Mouse (Mus musculus): ENCODE measurements at regions not wholly inside any gene's neighbourhood (a gene's known extent, or its start where the extent isn't known, plus 50 kb on each side); places are given as distances from the start of the nearest gene placed in this dataset.

DNA sequence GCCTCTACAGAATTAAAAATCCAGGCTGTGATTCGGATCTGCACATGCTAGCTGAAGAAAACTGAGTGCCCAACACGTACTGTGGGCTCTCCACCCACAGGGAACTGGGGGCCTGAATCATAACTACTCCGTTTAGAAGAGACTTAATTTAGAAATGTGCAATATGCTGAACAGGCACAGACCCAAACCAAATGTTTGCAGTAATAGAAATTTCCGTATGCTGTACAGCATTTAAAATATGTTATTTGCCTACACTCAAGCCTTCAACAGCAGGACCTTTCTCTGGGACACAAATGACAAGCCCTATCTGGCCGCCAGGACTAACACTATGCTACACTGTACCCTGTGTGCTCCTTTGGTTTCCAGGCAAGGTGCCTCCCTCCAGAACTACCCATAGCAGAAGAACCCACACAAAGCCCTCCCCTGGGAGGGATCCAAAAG lies 483.1 kb upstream of the Sox9 start:
- DNase-seq (ENCODE audit: extremely low read depth, low read depth, low spot score), result no peak
- H3K27me3 ChIP-seq (ENCODE audit: control insufficient read depth, insufficient read depth, low read length), result no peaks in the 10 kb centered on the region
- H3K79me2 ChIP-seq (ENCODE audit: control insufficient read depth, insufficient read depth, low read length), result no peaks in the 10 kb centered on the region
- no peaks in the 10 kb centered on the region for H3K36me3 ChIP-seq (ENCODE audit: control insufficient read depth, insufficient read depth, low read length)
- H3K4me1 ChIP-seq (ENCODE audit: control insufficient read depth, insufficient read depth, low read length), result no peaks in the 10 kb centered on the region; the same call in 1 of the 2 replicates
- TF ChIP-seq CTCF (IDR thresholded peaks at IDR 0.05; ENCODE audit: low read depth, low read length) (no peak), POLR2A (IDR thresholded peaks at IDR 0.05; ENCODE audit: extremely low read depth, insufficient read depth, low read length) (no peak)
- 74% methylated on average over 5 of the region's 5 CpGs for WGBS
- no peak overlapping the region for H3K9ac ChIP-seq (ENCODE audit: low read depth, low read length)
- H3K27ac ChIP-seq (replicated peaks; ENCODE audit: insufficient read depth, low read depth, low read length), result no peak overlapping the region
- H3K4me3 ChIP-seq (ENCODE audit: insufficient read depth, low read depth, low read length), result no peak overlapping the region

DNA sequence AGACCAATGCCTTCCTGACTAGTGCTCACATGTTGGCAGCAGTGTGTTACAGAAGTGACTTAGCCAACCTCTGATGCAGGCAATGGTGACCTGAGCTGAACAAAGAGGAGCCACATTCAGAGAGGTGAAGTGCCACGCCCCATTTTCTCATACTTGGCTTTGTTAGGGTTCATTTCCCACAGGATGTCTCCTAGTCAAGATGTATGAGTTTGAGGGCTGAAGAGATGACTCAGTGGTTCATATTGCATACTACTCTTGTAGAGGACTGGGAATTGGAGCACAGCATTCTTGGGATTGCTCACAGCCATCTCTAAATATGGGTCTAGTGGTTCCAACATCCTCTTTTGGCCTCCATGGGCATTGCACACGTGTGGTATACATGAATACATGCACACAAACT lies 478.9 kb upstream of the Sox9 start:
- no peak overlapping the region for H3K9ac ChIP-seq (ENCODE audit: low read depth, low read length)
- no peaks in the 10 kb centered on the region for H3K27me3 ChIP-seq (ENCODE audit: control insufficient read depth, insufficient read depth, low read length)
- 54% methylated on average over 2 of the region's 2 CpGs for WGBS
- H3K4me3 ChIP-seq (ENCODE audit: insufficient read depth, low read depth, low read length), result no peak overlapping the region
- no peak overlapping the region for H3K27ac ChIP-seq (replicated peaks; ENCODE audit: insufficient read depth, low read depth, low read length)
- H3K4me1 ChIP-seq (ENCODE audit: control insufficient read depth, insufficient read depth, low read length), result no peaks in the 10 kb centered on the region
- no peaks in the 10 kb centered on the region for H3K79me2 ChIP-seq (ENCODE audit: control insufficient read depth, insufficient read depth, low read length)
- no peaks in the 10 kb centered on the region for H3K36me3 ChIP-seq (ENCODE audit: control insufficient read depth, insufficient read depth, low read length)
- no peak for DNase-seq (ENCODE audit: extremely low read depth, low read depth, low spot score)
- TF ChIP-seq CTCF (IDR thresholded peaks at IDR 0.05; ENCODE audit: low read depth, low read length) (no peak), POLR2A (IDR thresholded peaks at IDR 0.05; ENCODE audit: extremely low read depth, insufficient read depth, low read length) (no peak)

DNA sequence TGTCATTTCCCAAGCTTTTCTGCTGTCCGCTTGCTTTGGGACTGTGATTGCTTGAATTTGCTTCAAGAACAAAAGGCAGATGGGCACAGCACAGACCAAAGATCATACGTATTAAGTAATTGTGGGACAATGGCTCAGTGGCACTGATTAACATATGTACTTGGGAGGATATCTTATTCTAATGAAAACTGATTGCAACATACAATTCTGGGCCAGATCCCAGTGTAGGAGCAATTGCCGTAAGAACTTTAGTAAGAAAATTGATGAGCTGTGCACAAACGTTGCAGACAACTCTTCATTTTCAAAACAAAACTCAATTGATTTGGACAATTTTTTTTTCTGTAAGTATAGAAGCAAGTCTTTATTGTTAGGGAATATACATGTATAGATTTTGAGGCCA lies 456.2 kb upstream of the Sox9 start:
- 66% methylated on average over 4 of the region's 4 CpGs for WGBS
- Histone ChIP-seq H3K9ac (ENCODE audit: low read depth, low read length) (no peak overlapping the region), H3K36me3 (ENCODE audit: control insufficient read depth, insufficient read depth, low read length) (no peaks in the 10 kb centered on the region), H3K27ac (replicated peaks; ENCODE audit: insufficient read depth, low read depth, low read length) (no peak overlapping the region), H3K4me1 (ENCODE audit: control insufficient read depth, insufficient read depth, low read length) (no peaks in the 10 kb centered on the region), H3K79me2 (ENCODE audit: control insufficient read depth, insufficient read depth, low read length) (no peaks in the 10 kb centered on the region), H3K27me3 (ENCODE audit: control insufficient read depth, insufficient read depth, low read length) (no peaks in the 10 kb centered on the region), H3K4me3 (ENCODE audit: insufficient read depth, low read depth, low read length) (no peak overlapping the region)
- DNase-seq (ENCODE audit: extremely low read depth, low read depth, low spot score), result no peak
- no peak for TF ChIP-seq CTCF (IDR thresholded peaks at IDR 0.05; ENCODE audit: low read depth, low read length)
- no peak for TF ChIP-seq POLR2A (IDR thresholded peaks at IDR 0.05; ENCODE audit: extremely low read depth, insufficient read depth, low read length)

DNA sequence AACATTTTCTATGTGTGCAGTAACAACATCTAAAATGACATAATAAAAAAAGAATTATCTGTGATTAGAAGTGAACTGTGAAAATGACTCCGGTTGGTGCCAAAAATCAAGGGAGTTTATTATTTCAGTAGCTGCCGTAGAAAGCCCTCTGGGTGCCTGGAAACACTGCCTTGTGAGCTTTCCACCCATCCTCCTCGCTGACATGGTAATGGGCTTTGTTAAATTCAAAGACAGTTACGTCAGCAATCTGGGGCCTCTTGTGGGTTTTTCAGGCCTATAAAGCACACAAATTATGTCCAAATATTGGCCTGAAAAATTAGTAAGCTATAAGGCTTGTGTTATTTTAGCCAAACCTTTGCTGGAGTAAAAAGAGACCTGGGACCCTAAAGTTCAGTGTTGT lies 454.4 kb upstream of the Sox9 start:
- H3K79me2 ChIP-seq (ENCODE audit: control insufficient read depth, insufficient read depth, low read length), result no peaks in the 10 kb centered on the region
- WGBS, result 83% methylated on average over 4 of the region's 4 CpGs
- DNase-seq (ENCODE audit: extremely low read depth, low read depth, low spot score), result no peak

DNA sequence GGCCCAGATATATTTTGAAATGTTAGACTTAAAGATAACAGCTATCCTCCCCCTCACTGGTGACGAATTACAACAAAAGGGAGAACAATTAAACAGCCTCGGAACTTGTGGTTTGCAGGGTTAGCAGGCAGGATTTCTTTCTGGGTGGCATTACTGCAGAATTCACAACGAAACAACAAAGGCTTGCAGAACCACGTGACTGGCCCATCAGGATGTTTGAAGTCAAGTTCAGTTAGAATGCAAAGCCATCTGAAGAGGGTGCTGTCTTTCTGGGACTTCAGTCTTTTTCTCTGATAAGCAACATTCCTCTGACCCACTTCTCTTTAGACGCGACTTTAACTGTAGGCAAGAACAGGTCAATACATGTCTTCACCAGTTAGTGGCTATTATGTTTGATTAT lies 436.9 kb upstream of the Sox9 start:
- WGBS, result 47% methylated on average over 6 of the region's 6 CpGs
- H3K27ac ChIP-seq (replicated peaks; ENCODE audit: insufficient read depth, low read depth, low read length), result no peak overlapping the region
- H3K27me3 ChIP-seq (ENCODE audit: control insufficient read depth, insufficient read depth, low read length), result no peaks in the 10 kb centered on the region
- no peak overlapping the region for H3K9ac ChIP-seq (ENCODE audit: low read depth, low read length)
- no peaks in the 10 kb centered on the region for H3K79me2 ChIP-seq (ENCODE audit: control insufficient read depth, insufficient read depth, low read length)
- no peak overlapping the region for H3K4me3 ChIP-seq (ENCODE audit: insufficient read depth, low read depth, low read length)
- DNase-seq (ENCODE audit: extremely low read depth, low read depth, low spot score), result no peak
- H3K36me3 ChIP-seq (ENCODE audit: control insufficient read depth, insufficient read depth, low read length), result no peaks in the 10 kb centered on the region
- H3K4me1 ChIP-seq (ENCODE audit: control insufficient read depth, insufficient read depth, low read length), result no peaks in the 10 kb centered on the region
- no peak for TF ChIP-seq CTCF (IDR thresholded peaks at IDR 0.05; ENCODE audit: low read depth, low read length)
- TF ChIP-seq POLR2A (IDR thresholded peaks at IDR 0.05; ENCODE audit: extremely low read depth, insufficient read depth, low read length), result no peak

More for the DNA sequence above, 454.4 kb upstream of the Sox9 start:
- H3K4me3 ChIP-seq (ENCODE audit: insufficient read depth, low read depth, low read length), result no peak overlapping the region
- H3K9ac ChIP-seq (ENCODE audit: low read depth, low read length), result no peak overlapping the region
- H3K27ac ChIP-seq (replicated peaks; ENCODE audit: insufficient read depth, low read depth, low read length), result no peak overlapping the region
- no peaks in the 10 kb centered on the region for H3K4me1 ChIP-seq (ENCODE audit: control insufficient read depth, insufficient read depth, low read length)
- H3K27me3 ChIP-seq (ENCODE audit: control insufficient read depth, insufficient read depth, low read length), result no peaks in the 10 kb centered on the region
- no peaks in the 10 kb centered on the region for H3K36me3 ChIP-seq (ENCODE audit: control insufficient read depth, insufficient read depth, low read length)
- no peak for TF ChIP-seq POLR2A (IDR thresholded peaks at IDR 0.05; ENCODE audit: extremely low read depth, insufficient read depth, low read length)
- TF ChIP-seq CTCF (IDR thresholded peaks at IDR 0.05; ENCODE audit: low read depth, low read length), result no peak

DNA sequence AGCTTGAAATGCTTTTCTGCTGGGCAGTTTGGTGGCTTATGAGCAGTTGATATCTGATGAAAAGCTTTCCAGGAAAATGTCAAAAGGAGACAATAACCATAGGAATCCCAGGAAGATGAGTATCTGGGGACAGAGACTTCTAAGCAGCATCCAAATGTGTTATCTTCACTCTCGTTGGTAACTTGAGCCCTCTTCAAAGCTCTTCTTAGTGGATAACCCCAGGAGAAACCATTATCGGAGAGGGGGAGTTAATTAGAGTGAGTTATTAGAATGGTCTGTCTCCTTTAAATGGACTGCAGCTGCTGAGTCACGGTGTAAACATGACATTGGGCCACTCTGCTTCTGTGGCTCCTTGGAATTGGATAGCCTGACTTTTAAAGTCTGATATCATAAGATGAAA lies 436.4 kb upstream of the Sox9 start:
- 42% methylated on average over 3 of the region's 3 CpGs for WGBS
- TF ChIP-seq POLR2A (IDR thresholded peaks at IDR 0.05; ENCODE audit: extremely low read depth, insufficient read depth, low read length) (no peak), CTCF (IDR thresholded peaks at IDR 0.05; ENCODE audit: low read depth, low read length) (no peak)
- DNase-seq (ENCODE audit: extremely low read depth, low read depth, low spot score), result no peak
- no peaks in the 10 kb centered on the region for H3K36me3 ChIP-seq (ENCODE audit: control insufficient read depth, insufficient read depth, low read length)
- H3K9ac ChIP-seq (ENCODE audit: low read depth, low read length), result no peak overlapping the region
- no peaks in the 10 kb centered on the region for H3K79me2 ChIP-seq (ENCODE audit: control insufficient read depth, insufficient read depth, low read length)
- no peak overlapping the region for H3K4me3 ChIP-seq (ENCODE audit: insufficient read depth, low read depth, low read length)
- no peak overlapping the region for H3K27ac ChIP-seq (replicated peaks; ENCODE audit: insufficient read depth, low read depth, low read length)
- H3K4me1 ChIP-seq (ENCODE audit: control insufficient read depth, insufficient read depth, low read length), result no peaks in the 10 kb centered on the region
- H3K27me3 ChIP-seq (ENCODE audit: control insufficient read depth, insufficient read depth, low read length), result no peaks in the 10 kb centered on the region
